Mouse (Mus musculus) ovary, postnatal 14 days (tissue): Measurements from ENCODE around the gene Zdhhc23.

Experiments
- DNase-seq: peaks from one replicate; pipeline ENCODE4 v3.0.0; 2022; ENCODE audit warnings: low spot score

The Zdhhc23 gene

DNA sequence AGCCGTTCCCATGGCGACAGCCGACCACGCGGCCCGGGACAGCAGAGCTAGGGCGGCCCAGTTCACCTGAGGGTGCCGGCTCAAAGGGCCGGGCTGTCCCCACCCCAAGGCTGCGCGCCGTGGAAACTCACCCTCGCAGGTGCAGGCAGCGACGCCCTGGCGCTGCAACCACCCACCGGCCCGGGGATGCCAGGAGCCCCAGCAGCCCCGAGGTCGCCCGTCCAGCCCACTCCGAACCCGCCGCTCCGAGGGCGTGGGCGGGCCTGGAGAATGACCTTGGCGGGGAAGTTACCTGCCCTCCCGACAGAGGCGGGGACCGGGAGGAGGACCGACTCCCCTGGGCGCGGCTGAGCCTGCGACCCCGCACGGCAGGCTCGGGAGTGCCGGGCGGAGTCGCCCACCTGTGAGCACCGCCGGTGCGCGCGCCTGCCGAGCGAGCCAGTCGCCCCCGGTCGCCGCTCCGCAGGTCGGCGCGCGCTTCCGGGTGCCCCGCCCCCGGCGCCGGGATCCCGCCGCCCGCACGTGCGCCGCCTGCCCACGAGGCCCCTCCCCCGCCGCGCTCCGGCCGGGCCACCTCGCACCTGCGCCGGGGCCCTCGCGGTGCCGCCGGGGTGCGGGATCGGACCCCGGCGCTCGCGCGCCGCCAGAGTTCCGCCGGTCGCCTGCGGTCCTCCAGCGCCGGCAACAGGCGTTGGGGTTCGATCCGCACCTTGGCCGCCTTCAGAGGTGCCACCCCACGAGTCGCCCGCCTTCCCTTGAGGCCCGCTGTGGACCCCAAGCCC, at the start of gene Zdhhc23:
TSS of gene Zdhhc23 (minus strand) at position 464 of the 782 bp plus-strand sequence.
- DNase-seq: peak; percentile 23

DNA sequence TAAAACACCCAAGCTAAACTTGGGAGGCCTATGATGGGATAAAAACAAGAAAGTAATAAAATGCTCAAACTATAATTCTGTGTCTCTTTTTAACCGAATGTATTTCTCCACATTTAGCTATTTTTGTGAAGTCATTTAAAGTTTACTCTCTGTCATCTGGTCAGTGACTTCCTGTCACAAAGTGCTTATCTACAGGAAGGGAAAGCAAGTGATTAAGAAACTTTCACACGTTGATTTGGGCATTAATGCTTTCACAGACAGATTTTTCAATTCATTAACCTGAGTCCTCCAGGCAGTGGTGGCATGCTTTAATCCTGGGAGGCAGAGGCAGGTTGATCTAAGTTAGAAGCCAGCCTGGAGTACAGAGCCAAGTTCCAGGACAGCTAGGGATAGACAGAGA, 49.7 kb upstream of the Zdhhc23 start:
- DNase-seq: no peak

DNA sequence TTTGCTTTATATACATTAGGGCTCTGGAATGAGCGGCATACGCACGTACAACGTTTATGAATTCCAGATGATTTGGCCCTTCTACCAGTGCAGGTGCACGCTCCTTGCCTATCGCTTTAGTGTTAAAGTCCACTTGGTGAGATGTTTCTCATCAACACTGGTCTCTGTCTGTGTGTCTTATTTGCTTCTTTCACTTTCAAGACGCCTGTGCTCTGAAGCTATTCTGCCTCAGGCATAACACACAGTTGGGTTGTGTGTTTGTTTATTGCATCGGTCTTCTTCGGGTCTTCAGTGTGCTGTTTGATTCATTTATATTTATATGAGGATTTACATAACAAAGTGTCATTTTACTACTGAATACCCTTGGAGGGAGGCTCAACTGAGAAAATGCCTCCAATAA, 47.2 kb upstream of the Zdhhc23 start:
- no peak for DNase-seq

DNA sequence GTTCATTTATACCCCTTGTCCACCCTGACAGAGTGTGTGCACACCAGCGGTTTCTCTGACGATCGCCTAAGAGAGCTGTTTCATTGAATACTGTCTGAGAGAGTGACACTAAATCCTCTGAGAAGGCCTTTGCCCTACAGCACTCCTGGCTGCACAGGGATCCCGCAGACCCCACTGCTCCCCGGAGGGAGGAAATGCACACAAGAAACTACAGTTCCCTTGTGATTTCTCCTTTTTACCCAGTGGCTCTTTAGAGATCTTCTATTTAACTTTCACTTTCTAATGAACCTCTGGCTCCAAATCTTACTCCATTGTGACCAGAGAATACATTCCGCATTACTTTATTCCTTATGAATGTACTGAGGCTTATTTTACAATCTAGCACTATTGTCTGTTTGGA, 46.6 kb upstream of the Zdhhc23 start:
- DNase-seq: no peak

DNA sequence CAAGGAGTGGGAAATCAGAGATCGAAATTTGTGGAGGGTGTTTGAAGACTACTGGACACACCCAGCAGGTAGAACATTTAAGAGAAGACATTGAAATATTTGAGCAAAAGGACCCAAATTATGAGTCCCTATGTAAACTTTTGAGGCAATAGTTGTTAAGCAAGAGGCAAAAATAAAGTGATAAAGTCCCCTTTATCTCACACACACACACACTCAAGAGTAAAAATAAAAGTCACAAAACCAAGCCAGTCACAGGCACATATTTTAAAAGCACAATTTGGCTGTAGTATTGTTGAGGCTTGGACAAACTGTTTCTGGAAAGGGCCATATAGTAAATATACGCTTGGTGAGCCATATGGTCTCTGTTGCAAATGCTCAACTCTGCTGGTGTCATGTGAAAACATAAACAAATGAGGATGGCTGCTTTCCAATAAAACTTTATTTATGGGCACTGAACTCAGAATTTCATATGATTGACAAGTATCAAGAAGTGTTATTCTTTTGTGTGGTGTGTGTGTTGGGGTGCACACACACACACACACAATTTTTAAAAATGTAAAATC, 39.5 kb upstream of the Zdhhc23 start:
- no peak for DNase-seq

DNA sequence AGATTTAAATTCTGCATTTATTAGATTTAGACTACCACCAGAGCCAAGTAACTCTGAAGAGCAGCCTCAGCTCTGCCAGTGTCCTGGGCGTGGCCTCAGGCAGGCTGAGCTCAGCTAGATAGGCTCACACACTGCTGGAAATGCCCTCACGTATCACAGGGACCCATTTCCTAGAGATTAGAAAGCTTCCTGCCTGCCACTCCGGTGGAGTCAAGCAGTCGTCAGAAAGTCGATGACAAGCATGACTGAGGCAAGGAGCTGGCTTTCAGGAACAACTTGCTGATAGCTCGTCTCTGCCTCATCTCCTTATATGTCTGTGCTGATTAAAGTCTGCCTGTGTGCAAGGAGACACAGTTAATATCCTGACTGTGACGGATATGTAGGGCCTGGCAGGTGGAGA, 38.8 kb upstream of the Zdhhc23 start:
- DNase-seq: no peak

DNA sequence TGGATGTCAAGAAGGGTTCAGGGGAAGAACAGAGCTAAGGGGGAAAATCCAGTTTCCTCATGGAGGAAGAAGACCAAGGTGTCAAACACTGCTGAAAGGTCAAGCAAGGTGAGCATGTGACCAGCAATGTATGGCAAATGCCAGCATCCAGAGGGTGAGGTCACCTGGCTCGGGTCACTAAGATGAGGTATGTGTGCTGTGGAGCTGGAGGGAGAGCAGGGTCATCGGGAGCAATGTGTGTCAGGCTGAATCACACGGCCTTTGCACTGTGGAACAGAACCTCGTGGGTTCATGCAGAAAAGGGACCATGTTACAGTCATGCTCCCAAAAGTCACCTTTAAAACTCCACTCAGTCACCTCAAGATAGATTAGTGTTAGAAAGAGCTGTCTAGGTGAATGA, 38.1 kb upstream of the Zdhhc23 start:
- no peak for DNase-seq

DNA sequence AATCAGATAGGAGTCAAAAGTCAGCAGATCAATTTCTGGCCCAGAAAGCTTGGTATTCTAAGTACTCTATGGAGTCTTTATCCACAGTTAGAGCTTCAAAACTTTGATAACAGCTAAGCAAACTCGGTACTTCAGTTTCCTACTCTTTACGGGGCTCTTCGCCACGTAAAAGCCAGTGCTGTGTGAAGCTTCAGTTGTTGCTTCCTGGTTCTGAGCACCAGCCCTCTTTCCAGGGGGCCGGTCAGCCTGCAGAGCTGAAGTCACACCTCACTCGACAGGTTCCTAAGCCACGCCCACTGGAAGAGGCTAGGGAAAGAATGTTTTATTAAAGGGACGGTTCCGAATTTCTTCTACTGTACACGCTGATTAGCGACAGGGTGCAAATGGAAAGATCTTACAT, 36.6 kb upstream of the Zdhhc23 start:
- DNase-seq: peak; percentile 26

DNA sequence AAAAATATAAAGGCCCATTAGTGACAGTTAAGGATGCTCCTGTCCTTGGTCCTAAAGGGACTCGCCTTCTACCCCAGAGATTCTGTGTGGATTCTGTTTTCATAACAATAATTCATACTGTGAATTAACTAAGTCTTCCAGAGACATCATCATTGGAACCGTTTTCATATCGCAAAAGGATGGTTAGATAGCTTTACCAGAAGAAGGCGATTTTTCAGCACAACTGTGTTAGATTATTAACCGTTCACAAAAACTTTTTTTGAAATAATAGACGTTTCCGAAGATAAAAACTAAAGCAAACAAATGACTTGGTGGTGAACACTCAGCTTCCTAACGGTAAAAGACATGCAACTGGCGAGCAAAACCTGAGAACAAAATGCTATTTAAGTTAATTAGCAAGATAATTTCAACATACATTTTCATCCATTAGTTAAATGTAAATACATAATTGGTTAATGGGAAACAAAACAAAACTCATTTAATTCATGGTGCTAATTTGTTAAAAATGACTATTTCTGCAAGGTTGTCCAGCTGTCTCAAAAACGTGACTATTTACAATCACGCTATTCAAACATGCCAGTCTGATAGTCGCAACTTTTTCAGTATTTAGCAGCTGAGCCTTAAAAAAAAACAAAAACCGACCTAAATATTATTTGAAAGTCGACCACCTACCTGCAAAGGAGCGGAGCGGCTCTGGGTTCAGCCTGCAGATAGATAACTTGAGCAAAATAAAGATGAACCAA, 36.0 kb upstream of the Zdhhc23 start:
- no peak for DNase-seq

DNA sequence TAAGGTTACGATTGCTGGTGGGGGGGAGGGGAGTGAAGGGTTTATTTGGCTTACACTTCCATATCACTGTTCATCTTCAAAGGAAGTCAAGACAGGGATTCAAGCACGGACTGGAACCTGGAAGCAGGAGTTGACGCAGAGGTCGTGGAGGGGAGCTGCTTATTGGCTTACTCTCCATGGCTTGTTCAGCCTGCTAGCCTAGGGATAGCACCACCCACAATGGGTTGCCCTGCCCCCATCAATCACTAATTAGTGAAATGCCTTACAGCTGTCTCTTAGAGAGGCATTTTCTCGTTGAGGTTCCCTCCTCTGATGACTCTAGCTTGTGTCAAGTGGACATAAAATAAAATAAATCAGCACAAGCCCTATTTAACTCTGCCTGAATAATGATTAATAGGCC, 31.4 kb upstream of the Zdhhc23 start:
- DNase-seq: no peak

DNA sequence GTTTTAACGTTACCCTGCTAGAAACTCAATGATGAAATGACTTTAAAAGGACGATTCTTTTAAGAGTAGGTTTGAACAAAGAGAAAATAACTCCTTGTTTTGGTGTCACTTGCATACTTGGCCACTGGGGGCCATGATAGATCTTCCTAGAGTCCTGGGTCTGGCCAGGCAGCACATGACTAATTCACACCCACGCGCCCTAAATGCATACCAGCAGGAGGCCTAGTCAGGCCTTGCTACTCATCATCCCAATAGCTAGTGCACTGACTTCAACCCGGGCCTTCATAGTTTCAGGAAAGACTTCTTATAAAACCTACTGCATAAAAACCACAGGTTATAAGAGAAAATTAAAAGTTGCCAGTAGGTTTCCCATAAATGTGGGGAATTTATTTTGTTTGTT, 22.5 kb upstream of the Zdhhc23 start:
- DNase-seq: no peak

DNA sequence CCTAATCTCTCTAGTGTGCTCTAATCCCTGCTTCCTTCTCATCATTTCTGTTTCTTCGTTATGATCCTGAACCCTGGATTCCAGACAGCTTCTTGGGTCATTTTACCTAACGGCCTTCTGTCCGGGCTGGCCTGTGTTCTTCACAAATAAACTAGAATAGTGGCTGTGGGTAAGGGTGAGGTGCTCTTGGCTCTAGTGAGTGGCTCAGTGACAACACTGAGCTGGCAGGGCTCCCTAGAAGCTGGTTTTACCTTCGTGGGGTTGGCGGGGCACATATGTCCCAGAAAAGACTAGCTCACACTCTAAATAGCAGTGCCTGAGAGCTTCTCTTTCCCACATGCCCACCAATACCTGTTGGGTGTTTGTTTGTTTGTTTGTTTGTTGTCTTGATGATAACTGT, 19.9 kb upstream of the Zdhhc23 start:
- no peak for DNase-seq

DNA sequence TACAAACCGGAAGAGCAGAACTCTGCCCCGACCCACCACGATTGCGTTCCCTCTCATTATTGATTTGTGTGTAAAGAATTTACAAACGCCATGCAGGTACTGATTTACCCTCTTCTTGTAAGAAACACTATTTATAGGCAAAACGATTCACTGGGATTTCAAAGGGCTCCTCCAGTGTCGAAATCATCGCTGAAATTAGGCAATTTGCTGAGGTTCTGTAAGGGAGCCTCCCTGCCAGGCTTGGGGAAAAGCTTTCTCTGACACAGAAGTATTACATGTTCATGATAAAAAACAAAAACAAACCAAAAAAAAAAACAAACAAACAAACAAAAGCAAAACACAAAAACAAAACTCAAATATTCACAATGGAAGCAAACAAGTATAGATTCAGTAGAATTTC, 19.5 kb upstream of the Zdhhc23 start:
- no peak for DNase-seq

DNA sequence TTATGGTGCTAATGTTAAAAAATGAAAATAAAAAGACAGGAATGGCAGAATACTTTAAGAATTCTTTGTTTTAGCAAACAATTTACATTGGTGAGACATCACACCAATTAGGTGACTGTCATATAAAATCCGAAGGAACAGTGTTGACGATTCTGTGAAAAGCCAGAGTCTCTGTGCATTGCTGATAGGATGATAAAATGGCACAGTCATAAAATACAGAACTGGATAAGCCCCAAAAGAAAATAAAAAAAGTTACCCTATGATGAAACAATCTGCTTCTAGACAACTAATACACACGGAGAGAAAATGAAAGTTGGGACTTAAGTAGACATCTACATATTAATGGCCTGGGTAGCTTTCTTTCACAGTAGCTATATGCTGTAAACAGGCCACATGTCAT, 15.0 kb upstream of the Zdhhc23 start:
- no peak for DNase-seq

DNA sequence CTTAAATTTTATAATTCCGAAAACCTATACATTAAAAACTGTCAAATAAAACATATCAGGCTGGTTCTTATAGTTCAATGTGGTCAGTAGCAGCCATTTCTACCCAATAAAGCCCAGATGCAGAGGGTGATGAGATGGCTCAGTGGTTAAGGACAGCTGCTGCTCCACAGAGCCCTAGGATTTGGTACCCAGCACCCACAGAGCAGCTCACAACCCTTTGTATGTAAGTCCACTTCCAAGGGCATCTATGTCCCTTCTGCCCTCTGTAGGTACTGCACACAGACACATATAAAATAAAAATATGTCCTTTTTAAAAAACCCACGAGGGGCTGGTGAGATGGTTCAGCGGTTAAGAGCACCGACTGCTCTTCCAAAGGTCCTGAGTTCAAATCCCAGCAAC, 6.7 kb upstream of the Zdhhc23 start:
- DNase-seq: no peak

DNA sequence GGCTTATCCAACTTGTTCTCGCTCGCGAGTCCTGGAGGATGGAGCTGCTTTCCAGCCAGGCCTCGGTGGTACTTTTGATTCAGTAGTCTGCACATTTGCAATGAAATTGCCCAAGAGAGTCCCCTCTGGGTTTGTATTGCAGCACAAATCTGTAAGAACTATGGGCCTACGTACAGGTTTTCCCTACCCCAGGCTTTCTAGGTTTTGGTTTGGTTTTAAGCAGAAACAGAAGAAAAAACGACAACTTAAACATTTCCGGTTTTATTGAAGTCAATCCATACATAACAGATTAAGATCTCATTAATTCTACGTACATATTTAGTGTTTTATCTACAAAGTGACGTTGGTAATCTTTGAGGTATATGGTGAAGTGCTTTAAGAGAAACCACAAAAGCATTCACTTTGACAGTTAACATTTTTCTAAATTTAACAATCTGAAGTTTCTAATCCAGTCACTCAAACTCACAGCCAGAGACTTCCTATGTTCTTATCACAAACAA, 569 bp upstream of the Zdhhc23 start:
- no peak for DNase-seq

DNA sequence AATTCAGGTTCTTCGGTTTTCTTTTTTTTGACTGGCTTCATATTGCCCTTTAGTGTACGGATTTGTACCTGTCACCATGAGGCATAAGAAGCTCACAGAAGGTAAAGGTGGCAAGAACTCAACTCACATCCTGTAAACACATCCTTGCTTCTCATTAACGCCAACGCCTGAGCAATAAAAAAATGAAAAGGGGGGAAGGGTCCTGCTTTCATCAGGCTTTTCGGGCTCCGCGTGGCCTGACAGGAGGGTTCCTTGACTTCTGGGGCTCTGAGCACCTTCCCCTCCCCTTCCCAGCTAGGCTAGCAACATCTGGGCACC, 622 bp downstream of the Zdhhc23 start:
- no peak for DNase-seq

DNA sequence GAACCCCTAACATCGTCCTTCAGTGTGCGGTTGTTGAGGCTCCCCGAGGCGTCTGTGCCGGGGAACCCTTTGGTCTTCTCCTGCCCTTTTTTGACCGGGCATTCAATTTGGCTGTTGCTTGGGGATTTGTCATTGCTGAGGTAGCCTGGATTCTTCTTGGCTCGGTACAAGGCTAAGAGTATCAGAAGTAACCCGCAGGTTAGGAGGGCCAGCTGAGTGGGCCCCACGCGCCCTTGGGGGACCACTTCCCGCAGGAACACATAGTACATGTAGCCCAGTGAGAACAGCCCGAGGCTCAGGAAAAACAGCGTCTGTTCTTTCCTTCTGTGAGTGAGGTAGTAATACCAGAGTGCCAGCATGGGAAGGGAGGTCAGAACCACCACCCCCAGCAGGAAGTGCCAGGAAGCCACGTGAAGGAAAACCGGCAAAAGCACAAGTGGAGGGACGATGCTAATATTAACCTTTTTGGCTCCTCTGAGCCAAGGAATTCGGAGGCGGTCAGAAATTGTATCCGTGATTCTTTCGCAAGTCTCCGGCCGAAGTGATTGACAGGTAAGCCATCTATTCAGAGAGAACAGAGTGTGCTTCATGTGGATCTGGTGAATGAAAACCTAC, 5.9 kb downstream of the Zdhhc23 start:
- no peak for DNase-seq

DNA sequence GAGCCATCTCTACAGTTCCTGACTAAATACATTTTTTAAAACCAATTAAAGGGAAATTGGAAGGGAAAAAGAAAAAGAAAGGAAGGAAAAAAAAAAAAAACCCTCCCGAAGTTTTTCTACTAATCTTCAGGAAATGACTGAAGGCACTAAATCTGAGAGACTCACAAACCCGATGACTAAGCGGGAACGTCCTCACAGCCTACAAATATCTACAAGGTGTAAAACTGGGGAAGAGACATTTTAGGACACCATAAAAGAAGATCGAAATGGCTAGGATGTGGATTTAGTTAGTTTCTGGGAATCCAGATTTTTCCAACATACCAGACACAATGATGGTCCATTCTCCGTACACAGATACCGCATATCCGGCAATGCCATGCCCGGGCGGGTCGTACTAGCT, 6.4 kb downstream of the Zdhhc23 start:
- no peak for DNase-seq

DNA sequence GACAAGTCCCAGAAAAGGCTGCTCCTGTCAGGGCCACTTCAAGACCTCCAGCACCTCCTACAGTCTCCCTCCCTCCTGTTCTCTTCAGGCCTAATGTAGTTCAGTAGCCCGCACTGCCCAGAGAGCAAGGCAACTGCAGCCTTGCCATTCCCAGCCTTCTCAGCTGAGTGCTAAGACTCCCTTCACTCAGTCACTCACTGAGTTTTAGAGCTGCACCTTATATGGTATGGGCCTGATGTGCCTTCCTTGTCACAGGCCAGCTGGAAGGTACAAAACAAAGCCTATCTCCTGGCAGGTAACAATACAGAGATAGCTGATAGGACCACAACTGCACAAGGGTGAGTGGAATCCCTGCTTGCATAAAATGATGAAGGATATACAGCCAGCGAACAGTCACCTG, 7.2 kb downstream of the Zdhhc23 start:
- DNase-seq: no peak

DNA sequence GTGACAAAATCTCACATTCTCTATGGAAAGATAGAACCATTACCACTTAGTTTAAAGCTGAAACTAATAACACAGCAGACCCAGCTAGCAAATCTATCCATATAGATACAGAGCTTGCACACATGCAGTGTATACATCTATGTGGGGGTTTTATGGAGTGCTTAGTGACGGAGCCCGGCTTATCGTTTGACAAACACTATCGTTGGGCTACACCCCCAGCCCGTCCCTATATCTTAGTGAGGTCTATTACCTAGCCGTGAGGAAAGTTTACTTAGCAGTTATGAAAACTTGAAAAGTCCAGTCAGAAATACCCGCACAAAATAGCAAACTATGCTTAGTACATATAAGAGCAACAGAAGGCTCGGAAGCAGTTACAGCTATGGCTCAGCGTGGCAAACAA, 7.8 kb downstream of the Zdhhc23 start:
- DNase-seq: no peak

DNA sequence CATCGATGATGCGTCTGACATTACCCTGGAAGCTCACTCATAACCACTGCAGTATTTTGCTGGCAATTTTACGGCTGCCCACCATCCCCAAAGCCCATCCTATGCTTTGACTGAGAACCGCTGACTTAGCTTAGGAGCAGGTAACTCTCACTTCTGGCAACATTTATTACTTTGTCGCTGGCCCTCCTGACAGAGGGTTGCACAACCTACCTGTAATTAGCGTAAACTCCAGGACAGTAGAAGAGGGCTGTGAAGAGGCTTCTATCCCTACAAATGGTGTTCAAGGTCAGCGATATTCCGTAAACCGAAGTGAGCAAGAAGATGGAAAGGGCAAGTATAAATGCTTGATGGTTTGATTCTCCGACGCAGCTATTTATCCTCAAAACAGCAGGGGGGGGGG, 8.4 kb downstream of the Zdhhc23 start:
- DNase-seq: no peak

DNA sequence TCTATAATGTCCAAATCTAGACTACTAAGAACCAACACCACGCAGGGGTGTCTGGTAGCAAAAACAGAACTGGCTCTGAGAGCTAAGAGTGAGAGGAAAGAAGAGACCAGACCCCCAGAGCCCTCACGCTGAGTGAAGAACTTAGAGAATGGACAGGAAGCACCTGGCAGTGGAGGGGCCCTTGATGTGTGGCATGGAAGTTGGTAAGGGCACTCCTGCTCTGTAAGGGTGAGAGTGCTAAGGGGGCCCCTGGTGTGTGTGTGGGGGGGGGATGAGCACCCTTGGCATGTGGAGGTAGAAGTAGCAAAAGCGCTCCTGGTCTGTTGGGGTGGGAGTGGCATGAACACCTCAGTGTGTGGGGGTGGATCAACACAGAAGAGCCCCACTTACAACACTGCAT, 9.2 kb downstream of the Zdhhc23 start:
- DNase-seq: no peak
